Mouse (Mus musculus) ovary, postnatal 36 days (tissue): ENCODE measurements around the gene Cryba4.

Source experiments
- DNase-seq: peaks from one replicate; pipeline ENCODE4 v3.0.0; 2022; ENCODE audit warnings: low spot score, mixed read lengths

Gene Cryba4

GRCm38 (mm10) chr5:112285548-112286085 is 33.3 kb upstream of the Cryba4 start:
- no peak for DNase-seq

GRCm38 (mm10) chr5:112284203-112284582 is 31.9 kb upstream of the Cryba4 start:
- DNase-seq, result no peak

GRCm38 (mm10) chr5:112283543-112284202 is 31.4 kb upstream of the Cryba4 start:
- DNase-seq, result no peak

- DNase-seq, result no peak
Observed at GRCm38 (mm10) chr5:112282780-112283482, 30.6 kb upstream of the Cryba4 start.

- DNase-seq, result no peak
Observed at GRCm38 (mm10) chr5:112282123-112282779, 29.9 kb upstream of the Cryba4 start.

- no peak for DNase-seq
Observed at GRCm38 (mm10) chr5:112281676-112282075, 29.4 kb upstream of the Cryba4 start.

- no peak for DNase-seq
Observed at GRCm38 (mm10) chr5:112280863-112281660, 28.7 kb upstream of the Cryba4 start.

GRCm38 (mm10) chr5:112280151-112280550 is 27.8 kb upstream of the Cryba4 start:
- DNase-seq, result no peak

GRCm38 (mm10) chr5:112279181-112280021 is 27.1 kb upstream of the Cryba4 start:
- no peak for DNase-seq

GRCm38 (mm10) chr5:112277906-112278470 is 25.7 kb upstream of the Cryba4 start:
- DNase-seq, result no peak

GRCm38 (mm10) chr5:112276907-112277348 is 24.6 kb upstream of the Cryba4 start:
- no peak for DNase-seq

- DNase-seq, result peak; percentile 100
Observed at GRCm38 (mm10) chr5:112276267-112276873, 24.1 kb upstream of the Cryba4 start, which contains the start of gene Tpst2. Tpst2 (plus strand) TSS chr5:112276691.

GRCm38 (mm10) chr5:112275021-112275804 is 22.9 kb upstream of the Cryba4 start:
- DNase-seq, result no peak

- no peak for DNase-seq
Observed at GRCm38 (mm10) chr5:112273746-112274463, 21.6 kb upstream of the Cryba4 start.

GRCm38 (mm10) chr5:112272934-112273333 is 20.6 kb upstream of the Cryba4 start:
- no peak for DNase-seq

- no peak for DNase-seq
Observed at GRCm38 (mm10) chr5:112270764-112271541, 18.6 kb upstream of the Cryba4 start.

GRCm38 (mm10) chr5:112266011-112266777 is 13.9 kb upstream of the Cryba4 start:
- DNase-seq, result no peak
